Mouse (Mus musculus) liver, embryonic 14.5 days (tissue): ENCODE data around the gene Gm13119.

Experiments used
- CTCF ChIP-seq: IDR thresholded peaks from 2 replicates; pipeline ENCODE4 v1.5.1; 2016; ENCODE audit warnings: antibody characterized with exemption, low read depth, control low read depth
- EP300 ChIP-seq: IDR thresholded peaks from 2 replicates; pipeline ENCODE4 v1.6.1; 2016; ENCODE audit warnings: antibody characterized with exemption, low read depth

DNA sequence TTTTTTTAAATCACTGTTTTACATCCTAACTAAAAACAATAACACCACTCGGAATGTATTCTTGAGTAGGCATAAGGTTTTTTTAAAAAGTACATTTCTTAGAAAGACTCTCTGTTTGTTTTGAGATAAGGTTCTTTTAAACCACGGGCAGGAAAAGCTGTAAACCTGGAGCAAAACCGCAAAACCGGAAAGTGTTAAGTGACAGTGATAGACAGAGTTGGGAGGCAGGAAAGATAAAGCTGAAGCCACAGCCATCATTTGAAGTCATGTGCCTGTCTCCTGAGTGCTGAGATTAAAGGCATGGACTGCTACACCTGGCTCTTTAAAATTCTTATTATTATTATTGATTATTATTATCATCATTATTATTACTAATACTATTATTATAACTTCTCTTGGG, 45.0 kb downstream of the Gm13119 start:
- no peak for TF ChIP-seq CTCF
- TF ChIP-seq EP300: no peak
